Mouse (Mus musculus): ENCODE results near the gene Jazf1.

Gene Jazf1

GRCm38 (mm10) chr6:53010286-53010685, 58.1 kb downstream of the Jazf1 start:
- DNase-seq (ENCODE audit: low spot score): no peak

DNA sequence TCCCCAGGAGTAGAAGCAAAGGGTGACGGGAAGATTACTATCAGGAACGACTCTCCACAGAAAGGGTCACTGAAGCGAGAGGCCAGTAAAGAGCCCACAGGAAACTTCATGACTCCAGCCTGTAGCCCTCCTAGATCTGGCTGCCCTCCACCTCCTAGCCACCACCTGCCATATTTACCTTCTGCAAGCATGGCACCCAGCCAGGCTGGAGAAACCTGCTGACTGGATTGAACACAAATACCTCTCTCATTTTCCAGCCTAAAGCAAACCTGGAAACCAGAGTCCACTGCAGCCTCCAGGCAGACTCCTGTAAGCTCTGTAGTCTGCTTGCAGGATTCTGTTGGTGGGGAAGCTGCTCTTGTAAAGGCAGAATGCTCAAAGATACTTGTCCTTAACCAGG, 62.4 kb downstream of the Jazf1 start:
- no peak for DNase-seq (ENCODE audit: low spot score)

DNA sequence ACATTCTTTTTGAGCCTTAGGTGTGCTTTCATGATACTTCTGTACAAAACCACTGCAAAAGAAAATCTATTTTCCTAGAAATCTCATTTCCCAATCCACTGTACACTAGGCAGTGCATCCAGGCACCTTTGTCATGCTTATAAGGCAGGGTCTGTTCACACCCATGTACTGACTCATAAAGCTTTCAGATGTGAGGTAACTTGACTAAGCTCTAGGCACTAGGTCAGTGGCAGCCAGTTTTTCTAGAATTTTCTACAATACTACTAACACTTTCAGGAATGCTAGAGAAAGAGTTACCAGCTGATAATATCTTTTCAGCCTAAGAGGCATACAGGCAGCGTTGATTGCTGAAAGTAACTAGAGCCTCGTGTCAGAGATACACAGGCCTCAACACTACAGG, 62.9 kb downstream of the Jazf1 start:
- no peak for DNase-seq (ENCODE audit: low spot score)

DNA sequence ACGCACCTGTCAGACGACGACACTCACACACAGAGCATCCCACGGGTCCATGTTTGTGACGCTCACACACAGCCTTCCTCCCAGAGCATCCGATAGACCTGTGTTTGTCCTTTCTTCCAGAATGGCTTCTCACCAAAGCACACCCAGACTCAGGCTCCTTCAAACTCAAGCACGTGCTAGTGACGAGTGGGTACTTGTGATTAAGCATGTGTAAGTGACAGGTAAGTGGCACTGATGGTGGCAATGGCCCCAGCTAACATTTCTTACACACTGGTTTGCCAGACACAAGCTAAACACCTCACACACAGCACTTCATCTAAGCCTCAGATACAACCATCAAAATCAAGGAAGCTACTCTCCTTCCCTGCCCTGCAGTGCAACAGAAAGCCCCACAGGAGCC, 77.6 kb downstream of the Jazf1 start:
- DNase-seq (ENCODE audit: low spot score): no peak

- DNase-seq (ENCODE audit: low spot score): no peak
These were observed 80.4 kb downstream of the Jazf1 start for GRCm38 (mm10) chr6:52987905-52988640.

GRCm38 (mm10) chr6:52987391-52987790, 81.0 kb downstream of the Jazf1 start:
- DNase-seq (ENCODE audit: low spot score): no peak

GRCm38 (mm10) chr6:52982175-52982574, 86.3 kb downstream of the Jazf1 start:
- no peak for DNase-seq (ENCODE audit: low spot score)

GRCm38 (mm10) chr6:52979503-52979902, 88.9 kb downstream of the Jazf1 start:
- no peak for DNase-seq (ENCODE audit: low spot score)

DNA sequence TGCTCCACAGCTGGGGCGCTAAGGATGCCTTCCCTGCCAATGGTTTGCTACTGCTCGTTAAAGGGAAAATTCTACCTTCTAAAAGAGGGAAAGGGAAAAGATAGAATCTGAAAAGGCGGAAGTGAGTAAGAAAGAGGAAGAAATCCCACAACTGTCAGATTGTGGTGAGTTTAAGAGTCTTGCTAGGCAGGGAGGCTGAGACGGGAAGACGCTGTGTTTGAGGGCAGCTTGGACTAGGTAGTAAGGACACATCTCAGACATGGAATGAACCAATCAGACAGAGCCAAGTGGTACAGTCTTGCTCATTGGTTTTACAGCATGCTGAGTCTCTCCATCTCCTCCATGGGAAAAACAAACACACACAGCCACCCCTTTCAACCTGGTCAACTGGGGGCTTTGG, 95.1 kb downstream of the Jazf1 start:
- DNase-seq (ENCODE audit: low spot score): no peak

DNA sequence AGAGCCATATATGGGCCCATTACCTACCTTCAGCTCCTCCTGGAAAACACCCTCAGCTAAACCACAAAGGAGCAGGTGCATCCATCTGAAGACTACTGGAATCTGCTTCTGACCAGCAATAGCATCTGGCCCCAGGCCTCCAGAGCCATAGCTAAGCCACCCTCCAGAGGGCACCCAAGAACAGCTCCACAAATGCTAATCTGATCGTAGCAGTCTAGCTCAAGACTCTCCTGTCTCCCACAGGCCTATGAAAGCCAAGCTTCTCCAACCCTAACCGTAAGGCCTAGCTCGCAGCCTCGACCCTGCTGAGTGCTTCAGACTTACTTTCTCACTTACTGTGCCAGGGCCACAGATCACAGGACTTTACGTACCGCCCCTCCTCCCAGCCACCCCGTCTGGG, 96.3 kb downstream of the Jazf1 start:
- no peak for DNase-seq (ENCODE audit: low spot score)

GRCm38 (mm10) chr6:52969717-52970261, 98.6 kb downstream of the Jazf1 start:
- DNase-seq (ENCODE audit: low spot score): peak; percentile 37

DNA sequence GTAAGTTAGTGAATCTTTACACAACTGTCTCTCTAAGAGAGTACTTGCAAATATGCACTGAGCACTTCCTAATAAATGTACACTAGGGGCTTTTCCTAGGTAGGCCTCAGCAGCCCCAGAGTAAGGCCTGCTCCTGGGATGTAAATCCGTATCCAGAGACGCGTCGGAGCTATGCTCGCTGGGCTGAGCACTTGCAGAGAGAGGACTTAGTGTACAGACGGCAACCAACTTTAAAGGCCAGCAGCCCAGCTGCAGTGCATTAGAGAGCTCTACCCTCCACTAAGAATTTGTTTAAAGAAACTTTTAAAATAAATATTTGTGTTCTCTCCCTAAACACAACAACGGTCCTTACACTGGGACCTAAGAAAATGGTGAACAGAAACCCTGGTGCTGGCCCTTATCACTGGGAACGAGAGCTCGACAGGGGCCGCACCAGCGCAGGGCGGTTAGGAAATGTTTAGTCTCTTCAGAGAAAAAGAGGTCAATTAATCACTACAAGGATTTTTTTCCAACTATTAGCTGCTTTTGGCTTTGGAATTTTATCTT, 100.0 kb downstream of the Jazf1 start:
- no peak for DNase-seq (ENCODE audit: low spot score)

GRCm38 (mm10) chr6:52967557-52968270, 100.7 kb downstream of the Jazf1 start:
- no peak for DNase-seq (ENCODE audit: low spot score)

DNA sequence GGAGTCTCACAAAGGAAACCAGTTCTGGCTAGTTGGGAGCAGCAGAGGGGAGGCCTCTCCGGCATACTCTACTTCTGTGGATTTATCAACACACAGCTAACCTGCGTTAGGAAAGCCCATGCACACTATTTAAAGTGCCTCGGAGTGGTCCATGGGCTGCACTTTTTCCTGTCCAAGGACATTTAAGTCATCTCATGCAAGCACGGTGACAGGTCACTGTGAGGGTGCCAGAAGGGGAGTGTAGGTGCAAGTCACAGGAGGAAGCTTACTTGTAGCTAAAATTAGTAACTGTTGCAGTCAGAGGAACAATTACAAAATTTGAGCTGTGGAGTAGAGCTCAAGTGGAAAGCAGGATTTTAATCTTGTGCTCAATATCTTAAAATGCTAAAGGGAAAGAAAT, 102.4 kb downstream of the Jazf1 start:
- DNase-seq (ENCODE audit: low spot score): no peak

DNA sequence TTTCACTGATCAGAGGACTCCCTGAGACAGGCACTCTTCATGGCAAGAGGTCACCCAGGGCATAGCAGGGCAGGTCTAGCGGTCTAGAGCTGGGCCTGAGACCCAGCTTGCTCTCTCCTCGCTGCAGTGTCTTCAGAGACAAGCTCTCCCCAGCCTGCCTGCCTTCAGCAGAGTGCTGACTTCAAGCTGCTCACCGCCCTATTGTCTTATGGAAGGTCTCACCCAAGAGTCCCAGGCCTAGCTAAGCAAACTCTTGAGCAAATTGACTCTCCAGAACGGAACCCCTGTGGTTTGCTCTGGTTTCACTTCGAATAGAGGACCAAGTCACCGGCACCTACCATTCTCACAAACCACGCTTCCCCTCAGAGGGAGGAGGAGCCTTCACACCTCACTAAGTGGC, 103.1 kb downstream of the Jazf1 start:
- DNase-seq (ENCODE audit: low spot score): no peak

GRCm38 (mm10) chr6:52963840-52964690, 104.4 kb downstream of the Jazf1 start:
- no peak for DNase-seq (ENCODE audit: low spot score)

DNA sequence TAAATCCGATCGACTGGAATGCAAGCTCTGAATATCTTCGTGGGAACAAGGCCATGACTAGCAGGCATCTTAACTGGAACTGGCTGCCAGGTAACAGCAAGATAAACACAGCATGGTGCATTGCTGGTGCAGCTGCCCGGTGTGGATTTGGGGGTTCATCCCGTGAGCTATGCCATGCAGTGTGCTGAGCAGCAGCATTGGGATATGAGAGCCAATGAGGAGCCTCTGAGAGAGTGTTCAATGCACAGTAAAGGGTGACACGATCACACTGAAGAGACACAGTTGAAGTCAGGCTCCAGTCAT, 105.0 kb downstream of the Jazf1 start:
- DNase-seq (ENCODE audit: low spot score): no peak

- no peak for DNase-seq (ENCODE audit: low spot score)
These were observed 105.6 kb downstream of the Jazf1 start for GRCm38 (mm10) chr6:52962600-52963429.

- DNase-seq (ENCODE audit: low spot score): no peak
These were observed 106.6 kb downstream of the Jazf1 start for GRCm38 (mm10) chr6:52961660-52962490.

DNA sequence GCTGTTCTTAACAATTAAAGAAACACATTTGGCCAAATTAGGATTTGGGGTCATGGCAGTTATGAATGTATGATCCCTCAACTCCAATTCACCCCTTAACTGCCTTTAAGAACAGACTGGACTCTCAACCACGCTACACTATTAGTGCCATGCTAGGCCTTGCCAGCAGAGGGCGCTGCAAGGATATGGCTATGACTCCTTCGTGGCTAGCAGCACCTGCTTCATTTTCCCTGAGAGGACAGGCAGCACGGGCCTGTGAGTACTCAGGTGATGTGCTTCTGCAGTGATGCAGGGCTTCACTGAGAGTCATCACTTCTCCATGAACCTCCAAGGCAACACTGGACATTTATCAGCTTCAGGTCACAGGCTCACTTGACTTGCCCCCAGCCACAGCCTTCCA, 110.7 kb downstream of the Jazf1 start:
- no peak for DNase-seq (ENCODE audit: low spot score)

DNA sequence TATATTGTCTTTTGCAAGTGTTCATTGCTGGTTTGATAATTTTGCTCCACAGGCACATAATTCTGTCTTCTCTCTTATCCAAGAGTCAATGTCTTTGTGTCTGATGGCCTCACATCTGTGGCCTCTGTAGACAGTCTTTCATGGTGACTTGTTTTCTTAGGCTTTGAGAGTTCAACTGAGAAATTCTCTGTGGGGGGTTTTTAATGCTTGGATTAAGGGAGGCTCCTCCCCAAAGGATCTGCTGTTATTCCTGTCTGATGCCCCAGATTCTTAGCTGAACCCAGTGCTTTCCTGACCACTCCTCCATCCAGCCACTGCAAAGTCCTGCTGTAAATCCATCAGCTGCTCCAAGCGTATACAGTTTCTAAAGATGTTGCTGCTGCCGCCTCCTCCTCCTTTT, 112.3 kb downstream of the Jazf1 start:
- no peak for DNase-seq (ENCODE audit: low spot score)
